Mouse (Mus musculus): ENCODE results near the gene Grb10. TPM values are rescaled to one million over a fixed set of nuclear protein-coding genes. Genes with fewer than 3 reads are reported as not detected.

The Grb10 gene
- polyA plus RNA-seq, 1 experiment = 27.4 TPM

DNA sequence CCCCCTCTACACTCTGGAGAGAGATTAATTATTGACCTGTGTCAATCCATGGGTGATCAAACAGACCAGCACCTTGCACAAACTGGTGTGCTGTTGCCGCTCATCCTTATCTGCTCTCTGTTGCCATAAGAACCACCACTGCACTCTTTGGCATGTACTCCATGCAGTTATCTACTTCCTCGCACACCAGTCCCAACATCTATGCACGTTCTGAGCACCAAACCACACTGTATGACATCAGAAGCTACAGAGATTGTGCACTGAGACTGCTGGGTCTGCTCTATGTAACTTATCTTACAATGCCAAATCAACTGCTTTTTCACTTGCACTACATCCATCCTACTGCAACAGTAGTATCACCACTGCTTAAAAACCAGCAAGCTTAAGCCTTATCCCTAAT is 28.4 kb downstream of the Grb10 start:
- no peak for DNase-seq
- no peak overlapping the region for H3K4me3 ChIP-seq (replicated peaks; ENCODE audit: extremely low read depth, low read depth, low read length)
- H3K4me1 ChIP-seq (ENCODE audit: control insufficient read depth, insufficient read depth, low read length) = no peaks in the 10 kb centered on the region
- TF ChIP-seq POLR2A (IDR thresholded peaks at IDR 0.05; ENCODE audit: borderline replicate concordance, extremely low read depth, low read depth, low read length) = no peak
- no peak for TF ChIP-seq CTCF (IDR thresholded peaks at IDR 0.05; ENCODE audit: insufficient read depth, low read length)
- 67% methylated on average over 3 of the region's 3 CpGs for WGBS

DNA sequence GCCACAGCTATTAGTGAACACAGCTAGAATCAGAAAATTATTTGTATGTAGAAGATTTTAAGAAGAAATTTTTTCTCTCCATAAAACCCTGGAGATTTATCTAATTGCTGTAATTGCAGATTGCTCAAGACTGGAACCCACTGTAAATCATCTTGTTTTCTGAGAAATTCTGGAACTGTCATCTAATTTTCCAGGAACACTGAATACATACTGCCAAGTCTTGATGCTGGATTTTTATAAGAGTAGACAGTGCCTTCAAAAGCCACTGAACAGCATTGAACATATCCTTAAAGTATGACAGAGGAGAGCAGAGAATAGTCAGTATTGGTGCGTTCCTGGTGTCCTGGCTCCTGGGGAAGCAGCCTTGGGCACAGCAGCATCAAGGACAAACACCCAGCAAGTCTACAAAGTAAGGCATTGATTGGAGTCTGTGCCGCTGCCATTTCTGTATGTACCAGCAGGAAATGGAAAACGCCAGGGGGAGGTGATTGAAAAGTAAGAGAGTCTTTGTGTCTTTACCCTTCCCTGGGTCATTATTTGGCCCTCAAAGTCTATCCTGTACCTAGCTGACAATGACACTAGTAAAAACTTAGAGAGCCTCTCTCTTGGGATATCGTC is 38.1 kb downstream of the Grb10 start:
- DNase-seq = no peak

DNA sequence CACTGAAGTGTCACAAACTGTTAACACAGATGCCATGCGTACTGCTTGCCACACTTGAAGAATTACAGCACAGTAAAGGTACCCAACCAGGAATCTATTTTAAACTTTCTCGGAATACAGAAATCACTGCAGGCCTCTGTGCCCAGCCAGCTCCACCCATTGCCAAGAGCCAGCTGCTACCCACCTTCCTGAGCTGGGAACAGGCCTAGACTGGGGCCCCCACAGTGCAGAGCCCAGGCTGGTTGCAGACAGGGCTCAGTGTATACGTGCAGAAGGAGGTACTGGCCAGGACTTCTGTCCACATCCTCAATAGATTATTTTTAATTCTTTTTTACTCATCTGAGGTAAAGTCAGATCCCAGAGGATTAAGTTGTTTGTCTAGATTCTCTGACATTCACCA is 39.6 kb downstream of the Grb10 start:
- no peak for DNase-seq
- Histone ChIP-seq H3K4me1 (ENCODE audit: control insufficient read depth, insufficient read depth, low read length) (no peaks in the 10 kb centered on the region), H3K4me3 (replicated peaks; ENCODE audit: extremely low read depth, low read depth, low read length) (no peak overlapping the region)
- WGBS = 74% methylated on average over 3 of the region's 3 CpGs
- TF ChIP-seq POLR2A (IDR thresholded peaks at IDR 0.05; ENCODE audit: borderline replicate concordance, extremely low read depth, low read depth, low read length) (no peak), CTCF (IDR thresholded peaks at IDR 0.05; ENCODE audit: insufficient read depth, low read length) (no peak)

More for the DNA sequence above, 38.1 kb downstream of the Grb10 start:
- H3K4me1 ChIP-seq (ENCODE audit: control insufficient read depth, insufficient read depth, low read length) = no peaks in the 10 kb centered on the region
- no peak overlapping the region for H3K4me3 ChIP-seq (replicated peaks; ENCODE audit: extremely low read depth, low read depth, low read length)
- 73% methylated on average over 4 of the region's 4 CpGs for WGBS
- TF ChIP-seq CTCF (IDR thresholded peaks at IDR 0.05; ENCODE audit: insufficient read depth, low read length) (no peak), POLR2A (IDR thresholded peaks at IDR 0.05; ENCODE audit: borderline replicate concordance, extremely low read depth, low read depth, low read length) (no peak)

DNA sequence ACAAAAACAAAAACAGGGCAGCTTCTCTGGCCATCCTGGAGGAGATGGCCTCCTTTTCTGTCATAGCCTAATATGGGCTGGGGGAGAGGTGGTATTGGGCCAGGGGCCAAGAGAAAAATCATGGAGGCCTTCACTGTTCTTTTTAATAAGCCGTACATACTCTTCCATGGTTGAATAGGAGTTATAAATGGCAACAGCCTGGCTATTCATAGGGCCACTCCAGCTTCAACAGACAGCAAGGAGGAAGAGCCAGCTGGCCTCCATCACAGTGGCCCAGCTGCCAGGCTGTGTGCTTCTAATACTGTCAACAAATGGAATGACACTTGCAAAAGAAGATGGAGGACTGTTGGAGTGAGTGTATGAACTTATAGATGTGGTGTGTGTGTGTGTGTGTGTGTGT is 41.4 kb downstream of the Grb10 start:
- no peaks in the 10 kb centered on the region for H3K4me1 ChIP-seq (ENCODE audit: control insufficient read depth, insufficient read depth, low read length)
- WGBS = 52% methylated on average over 1 of the region's 1 CpGs
- TF ChIP-seq POLR2A (IDR thresholded peaks at IDR 0.05; ENCODE audit: borderline replicate concordance, extremely low read depth, low read depth, low read length) (no peak), CTCF (IDR thresholded peaks at IDR 0.05; ENCODE audit: insufficient read depth, low read length) (no peak)
- no peak overlapping the region for H3K4me3 ChIP-seq (replicated peaks; ENCODE audit: extremely low read depth, low read depth, low read length)
- no peak for DNase-seq

DNA sequence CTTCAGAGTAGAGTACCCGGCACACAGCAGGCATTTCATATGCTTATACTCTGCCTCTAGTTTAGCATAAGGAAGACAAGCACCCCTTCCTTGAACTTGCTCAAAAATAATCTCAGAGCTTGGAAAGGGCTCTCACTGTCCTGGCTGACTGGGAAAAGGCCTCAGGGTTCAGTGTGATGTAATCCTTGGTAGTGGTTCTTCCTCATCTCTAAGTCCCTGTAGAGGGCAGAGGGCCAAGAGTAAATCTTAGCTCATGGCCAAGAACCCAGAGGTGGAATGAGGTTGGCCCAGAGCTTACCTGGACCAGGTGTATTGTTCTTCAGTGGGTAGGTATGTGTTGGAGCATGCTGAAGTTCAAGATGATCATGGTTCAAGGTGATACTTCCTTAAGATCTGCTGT is 43.1 kb downstream of the Grb10 start:
- WGBS = 93% methylated on average over 1 of the region's 1 CpGs
- no peaks in the 10 kb centered on the region for H3K4me1 ChIP-seq (ENCODE audit: control insufficient read depth, insufficient read depth, low read length)
- H3K4me3 ChIP-seq (replicated peaks; ENCODE audit: extremely low read depth, low read depth, low read length) = no peak overlapping the region
- DNase-seq = no peak
- TF ChIP-seq POLR2A (IDR thresholded peaks at IDR 0.05; ENCODE audit: borderline replicate concordance, extremely low read depth, low read depth, low read length) (no peak), CTCF (IDR thresholded peaks at IDR 0.05; ENCODE audit: insufficient read depth, low read length) (no peak)

DNA sequence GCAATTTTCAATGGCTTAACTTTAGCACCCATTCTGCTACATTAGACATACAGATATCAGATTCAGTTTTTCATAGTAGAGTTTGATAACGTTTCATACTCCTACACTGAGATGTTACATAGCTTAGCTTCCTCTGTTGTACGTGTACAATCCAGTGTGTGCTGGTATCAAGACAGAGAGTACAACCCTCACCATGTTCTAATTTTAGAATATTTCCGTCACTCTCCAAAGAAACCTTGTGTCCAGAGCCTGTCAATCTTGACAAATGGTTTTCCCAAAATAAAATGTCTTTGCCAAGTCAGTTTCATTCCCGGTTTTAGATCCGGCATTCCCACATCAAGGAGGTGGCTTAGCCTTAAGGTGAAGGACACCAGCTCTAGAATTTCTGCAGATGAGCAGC is 44.7 kb downstream of the Grb10 start:
- H3K4me3 ChIP-seq (replicated peaks; ENCODE audit: extremely low read depth, low read depth, low read length) = no peak overlapping the region
- 60% methylated on average over 5 of the region's 5 CpGs for WGBS
- TF ChIP-seq POLR2A (IDR thresholded peaks at IDR 0.05; ENCODE audit: borderline replicate concordance, extremely low read depth, low read depth, low read length) (no peak), CTCF (IDR thresholded peaks at IDR 0.05; ENCODE audit: insufficient read depth, low read length) (no peak)
- no peaks in the 10 kb centered on the region for H3K4me1 ChIP-seq (ENCODE audit: control insufficient read depth, insufficient read depth, low read length)
- DNase-seq = no peak

DNA sequence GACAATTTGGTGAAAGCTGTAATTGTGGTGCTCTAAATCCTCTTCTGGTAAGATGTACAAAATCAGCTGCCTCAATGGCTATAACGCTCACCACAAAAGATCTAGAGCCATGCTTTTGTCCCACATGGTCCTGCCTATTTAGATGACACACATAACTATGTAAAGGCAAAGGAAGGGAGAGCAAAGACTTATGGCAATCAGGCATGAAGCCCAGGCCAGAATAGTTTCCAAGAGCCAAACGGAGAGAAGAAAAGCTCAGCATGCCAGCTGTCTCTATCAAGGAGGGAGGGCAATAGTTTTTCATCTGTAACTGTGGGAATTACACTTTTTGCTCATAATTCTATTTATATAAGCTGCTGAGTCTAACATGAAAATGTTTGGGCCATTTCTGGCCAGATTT is 45.3 kb downstream of the Grb10 start:
- TF ChIP-seq CTCF (IDR thresholded peaks at IDR 0.05; ENCODE audit: insufficient read depth, low read length) (no peak), POLR2A (IDR thresholded peaks at IDR 0.05; ENCODE audit: borderline replicate concordance, extremely low read depth, low read depth, low read length) (no peak)
- Histone ChIP-seq H3K4me3 (replicated peaks; ENCODE audit: extremely low read depth, low read depth, low read length) (no peak overlapping the region), H3K4me1 (ENCODE audit: control insufficient read depth, insufficient read depth, low read length) (no peaks in the 10 kb centered on the region)
- no peak for DNase-seq
- WGBS = 70% methylated on average over 2 of the region's 2 CpGs

DNA sequence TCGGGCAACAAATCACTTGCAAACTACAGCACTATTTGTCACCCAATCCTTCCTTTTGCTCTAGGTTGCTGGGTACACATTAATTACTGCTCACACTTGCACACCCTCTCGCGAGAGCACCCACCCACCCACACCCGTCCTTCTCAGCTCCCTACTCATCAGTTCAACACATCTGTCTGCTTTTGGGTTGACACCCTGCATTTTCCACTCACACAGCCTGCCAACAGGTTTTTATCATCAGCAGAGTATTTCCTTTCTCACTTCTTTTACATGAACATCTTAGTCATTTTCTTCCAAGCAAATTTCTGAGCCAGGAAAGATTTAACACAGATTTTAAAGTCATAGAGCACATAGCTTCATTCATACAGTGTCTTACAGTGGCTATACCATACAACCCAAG is 48.6 kb downstream of the Grb10 start:
- 77% methylated on average over 4 of the region's 4 CpGs for WGBS
- no peak for DNase-seq
- Histone ChIP-seq H3K4me3 (replicated peaks; ENCODE audit: extremely low read depth, low read depth, low read length) (no peak overlapping the region), H3K4me1 (ENCODE audit: control insufficient read depth, insufficient read depth, low read length) (no peaks in the 10 kb centered on the region)
- TF ChIP-seq POLR2A (IDR thresholded peaks at IDR 0.05; ENCODE audit: borderline replicate concordance, extremely low read depth, low read depth, low read length) = no peak

DNA sequence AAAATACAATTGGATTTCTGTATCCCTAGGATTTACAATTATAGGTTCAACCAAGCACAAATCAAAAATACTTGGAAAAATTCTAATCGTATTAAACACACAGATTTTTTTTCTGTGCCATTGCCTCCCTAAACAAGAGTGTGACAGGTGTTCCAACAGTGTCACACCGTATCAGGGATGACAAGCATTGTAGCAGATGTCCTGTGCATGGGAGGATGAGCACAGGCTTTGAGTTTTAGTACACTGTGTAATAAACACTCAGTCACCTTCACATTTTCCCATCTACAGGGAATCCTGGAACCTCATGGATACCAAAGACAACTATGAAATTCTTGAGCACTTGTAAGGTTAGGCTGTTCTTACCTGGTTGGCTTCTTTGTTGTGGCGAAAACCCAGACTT is 51.2 kb downstream of the Grb10 start:
- no peak for DNase-seq
- TF ChIP-seq CTCF (IDR thresholded peaks at IDR 0.05; ENCODE audit: insufficient read depth, low read length) = no peak
- no peak for TF ChIP-seq POLR2A (IDR thresholded peaks at IDR 0.05; ENCODE audit: borderline replicate concordance, extremely low read depth, low read depth, low read length)
- 90% methylated on average over 3 of the region's 3 CpGs for WGBS
- Histone ChIP-seq H3K4me1 (ENCODE audit: control insufficient read depth, insufficient read depth, low read length) (no peaks in the 10 kb centered on the region), H3K4me3 (replicated peaks; ENCODE audit: extremely low read depth, low read depth, low read length) (no peak overlapping the region)

DNA sequence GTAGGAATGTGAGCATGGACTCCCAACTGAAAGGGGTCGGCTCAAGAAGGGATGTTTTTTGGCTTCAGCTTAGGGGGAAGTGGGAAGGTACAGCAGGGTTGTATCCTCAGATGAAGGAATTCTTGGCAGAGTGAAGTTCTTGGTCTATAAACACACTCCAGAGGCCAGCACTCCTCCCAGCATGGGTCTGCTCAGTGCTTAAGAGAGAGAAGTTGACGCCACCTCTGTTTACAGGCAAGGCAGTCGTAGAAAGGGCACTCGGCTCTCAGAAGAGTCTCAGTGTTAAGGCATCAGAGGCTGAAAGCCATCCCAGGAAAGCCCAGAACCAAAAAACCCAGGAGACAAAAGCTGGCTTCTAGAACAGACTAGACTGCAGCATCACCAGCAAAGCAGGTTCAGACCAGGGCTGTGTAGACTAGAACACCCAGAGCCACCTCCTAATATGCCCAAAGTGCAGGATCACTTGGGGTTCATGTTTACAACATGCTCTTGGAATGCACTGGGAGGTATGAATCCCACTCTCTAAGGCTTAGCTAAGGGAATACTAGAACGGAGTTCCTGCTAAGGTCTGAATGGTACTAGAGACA is 59.8 kb downstream of the Grb10 start:
- no peak for DNase-seq
- H3K4me3 ChIP-seq (replicated peaks; ENCODE audit: extremely low read depth, low read depth, low read length) = no peak overlapping the region
- 34% methylated on average over 5 of the region's 5 CpGs for WGBS
- H3K4me1 ChIP-seq (ENCODE audit: control insufficient read depth, insufficient read depth, low read length) = peaks cover 2% of the 10 kb centered on the region; the same call in 1 of the 2 replicates
- no peak for TF ChIP-seq CTCF (IDR thresholded peaks at IDR 0.05; ENCODE audit: insufficient read depth, low read length)
- no peak for TF ChIP-seq POLR2A (IDR thresholded peaks at IDR 0.05; ENCODE audit: borderline replicate concordance, extremely low read depth, low read depth, low read length)

All from lung, adult 2 months (tissue).